Mouse (Mus musculus): ENCODE results near the gene Bche.

DNA sequence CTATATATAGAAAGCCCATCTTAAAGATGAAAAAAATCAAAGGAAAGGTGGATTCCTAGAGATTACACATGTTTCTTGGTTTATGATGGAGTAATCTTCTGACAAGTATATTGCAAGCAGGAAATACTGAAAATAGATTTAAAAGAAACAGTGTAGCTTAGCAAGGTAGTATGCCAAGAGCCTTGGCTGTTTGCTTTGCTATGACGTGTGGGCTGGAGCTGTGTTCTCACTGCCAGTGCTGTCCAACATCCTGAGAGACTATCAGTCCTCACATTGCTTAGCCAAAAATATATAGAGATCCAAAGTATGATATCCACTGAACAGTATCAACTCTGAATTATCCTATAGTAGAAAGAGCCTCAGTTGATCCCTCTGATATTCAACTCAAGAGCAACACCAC, 9.3 kb downstream of the Bche start:
- TF ChIP-seq MAX (IDR thresholded peaks at IDR 0.05; ENCODE audit: low read depth) (no peak), E2F4 (IDR thresholded peaks at IDR 0.05; ENCODE audit: insufficient read depth) (no peak), POLR2A (IDR thresholded peaks at IDR 0.05; ENCODE audit: insufficient read length, low read depth) (no peak), POLR2AphosphoS2 (IDR thresholded peaks at IDR 0.05; ENCODE audit: insufficient read length, low read depth) (no peak), MYOG (IDR thresholded peaks at IDR 0.05; ENCODE audit: control insufficient read depth in 1 of 3, insufficient read depth in 1 of 3, insufficient read length in 2 of 3, low read depth in 2 of 3) (no peak), TCF12 (IDR thresholded peaks at IDR 0.05; ENCODE audit: insufficient read depth, poor library complexity, severe bottlenecking) (no peak), MYOD1 (IDR thresholded peaks at IDR 0.05; ENCODE audit: control insufficient read depth in 1 of 3, insufficient read length in 2 of 3, low read depth in 2 of 3) (no peak), CEBPB (IDR thresholded peaks at IDR 0.05; ENCODE audit: insufficient read depth, poor library complexity, severe bottlenecking) (no peak)
